Mouse (Mus musculus): ENCODE results near the gene Lifr.
A peak's percentile ranks its signal among the peaks of the same experiment; 100 is the strongest.

Lifr gene

DNA sequence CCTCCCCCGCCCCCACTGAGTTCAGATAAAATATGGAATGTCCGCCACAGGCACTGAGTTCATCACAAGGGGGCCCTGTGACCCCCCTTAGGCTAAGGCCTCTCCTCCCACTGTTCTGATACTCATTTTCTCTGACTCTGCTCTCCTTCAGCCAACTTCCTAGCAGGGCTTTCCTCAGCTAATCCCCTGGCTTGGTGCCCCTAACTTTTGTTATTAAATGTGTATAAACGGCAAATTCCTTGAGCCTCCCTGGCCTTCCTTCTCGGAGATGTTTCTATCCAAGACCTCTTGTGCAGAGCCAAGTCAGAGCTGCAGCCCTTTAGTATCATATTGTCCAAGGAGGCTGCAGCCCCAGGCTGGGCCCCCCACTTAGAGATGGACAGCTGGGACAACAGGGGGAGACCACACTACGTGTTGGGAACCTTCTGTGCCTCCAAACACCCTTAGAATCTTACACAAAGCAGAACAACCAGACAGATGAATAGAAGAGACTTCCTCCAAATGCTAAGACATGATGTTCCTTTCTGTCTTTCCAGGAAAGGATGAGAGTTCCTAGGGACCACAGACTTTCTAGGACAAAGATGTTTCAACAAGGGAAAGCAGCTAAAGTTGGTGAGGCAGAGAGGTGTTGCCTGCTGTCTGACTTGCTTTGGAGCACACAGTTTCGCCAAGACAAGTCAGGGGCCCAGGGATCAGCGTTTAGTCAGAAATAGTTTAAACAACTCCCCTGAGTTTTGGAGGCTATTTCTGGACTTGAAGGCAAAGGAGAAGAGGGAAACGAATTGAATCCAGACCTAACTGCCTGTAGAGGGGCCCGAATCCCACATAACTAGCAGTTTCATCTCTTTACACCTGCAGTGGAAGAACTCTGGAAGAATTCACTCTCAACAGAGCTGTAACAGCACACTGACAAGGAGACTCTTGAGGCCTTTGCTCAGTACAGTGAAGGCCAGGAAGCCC lies 111.3 kb downstream of the Lifr start:
- no peak for DNase-seq (ENCODE audit: low read depth, low spot score)

DNA sequence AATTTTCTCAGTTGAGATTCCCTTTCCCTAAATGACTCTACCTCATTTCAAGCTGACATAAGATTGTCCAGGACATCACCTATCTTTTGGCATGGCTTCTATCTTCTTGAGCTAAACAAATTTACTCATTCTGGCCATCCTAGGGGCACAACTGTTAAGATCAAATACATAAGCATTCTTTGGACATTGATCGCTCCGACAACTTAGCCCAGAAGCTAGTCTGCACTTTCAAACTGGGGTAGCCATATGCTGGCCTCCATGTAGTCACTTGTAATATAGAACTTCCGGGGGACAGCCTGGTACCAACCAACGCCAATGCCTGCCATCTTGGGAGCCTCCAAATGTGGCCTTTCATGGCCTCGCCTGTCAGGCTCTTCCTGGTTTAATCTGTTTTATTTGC lies 112.6 kb downstream of the Lifr start:
- DNase-seq (ENCODE audit: low read depth, low spot score), result no peak

DNA sequence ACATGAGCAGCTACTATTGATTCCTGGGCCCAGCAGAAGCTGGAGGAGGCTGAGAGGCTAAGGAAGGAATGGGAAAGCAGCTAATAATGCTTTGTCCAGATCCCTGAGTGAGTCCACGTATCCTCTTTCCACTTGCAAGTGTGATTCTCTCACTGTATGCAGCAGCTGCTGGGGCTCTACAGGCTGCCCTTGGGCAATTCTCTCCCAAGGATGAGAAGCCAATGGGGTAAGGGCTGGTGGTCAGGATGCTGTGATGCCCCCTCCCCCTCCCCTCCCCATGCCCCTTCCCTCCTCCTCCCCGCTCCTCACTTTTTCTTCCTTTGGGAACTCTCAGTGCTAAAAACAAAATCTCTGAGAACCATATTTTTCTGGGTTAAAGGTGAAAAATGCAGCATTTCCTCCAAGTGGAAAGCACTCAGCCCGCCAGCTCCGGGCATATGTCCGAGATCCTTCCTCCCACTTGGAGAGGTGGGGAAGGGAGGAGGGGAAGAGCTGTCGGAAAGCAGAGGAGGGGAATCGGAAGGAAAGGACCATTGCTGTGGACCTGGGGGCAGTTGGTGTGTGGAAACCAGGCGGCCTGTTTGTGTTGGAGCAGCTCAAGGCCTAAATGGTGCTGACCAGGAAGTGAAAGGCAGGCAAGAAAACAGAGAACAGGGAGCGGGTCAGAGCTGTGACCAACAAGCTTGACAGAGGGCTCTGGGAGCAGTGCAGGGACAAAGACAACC lies 113.4 kb downstream of the Lifr start:
- no peak for DNase-seq (ENCODE audit: low read depth, low spot score)

DNA sequence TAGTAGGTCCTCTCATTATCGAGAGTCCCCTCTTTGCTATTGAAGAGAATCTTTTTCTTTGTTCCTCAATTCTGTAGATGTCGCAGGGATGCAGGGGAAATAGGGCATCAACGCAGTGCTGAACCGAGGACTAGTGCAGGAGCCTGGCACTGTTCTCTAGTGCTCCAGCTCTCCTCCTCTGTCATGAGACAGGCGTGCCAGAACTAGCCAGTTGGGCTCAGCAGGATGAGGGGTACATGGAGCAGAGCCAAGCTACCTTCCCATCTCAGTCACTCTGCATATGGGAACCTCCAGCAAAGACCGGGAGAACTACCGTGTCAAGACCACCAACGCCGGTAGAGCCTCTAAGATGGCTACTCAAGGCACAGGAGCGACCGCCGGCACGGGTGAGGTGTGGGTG lies 114.5 kb downstream of the Lifr start:
- no peak for DNase-seq (ENCODE audit: low read depth, low spot score)

DNA sequence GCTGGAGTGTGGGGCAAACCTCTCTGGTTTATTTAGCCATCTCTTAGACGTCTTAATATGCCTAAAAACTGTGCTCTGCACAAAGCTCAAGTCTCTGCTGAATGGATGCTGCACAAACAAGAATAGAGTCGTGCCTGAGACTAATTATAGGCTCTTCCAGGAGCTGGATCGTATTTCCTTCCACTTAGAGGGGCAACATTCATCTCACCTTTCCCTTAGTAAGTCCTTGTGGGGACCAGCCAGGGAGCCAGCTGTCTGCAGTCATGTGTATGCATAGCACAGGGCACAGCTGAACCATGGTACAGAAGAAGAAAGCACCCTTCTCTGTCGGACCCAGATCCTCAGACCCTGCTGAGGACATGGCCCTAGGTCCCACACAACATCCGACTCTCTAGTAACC lies 115.7 kb downstream of the Lifr start:
- no peak for DNase-seq (ENCODE audit: low read depth, low spot score)

DNA sequence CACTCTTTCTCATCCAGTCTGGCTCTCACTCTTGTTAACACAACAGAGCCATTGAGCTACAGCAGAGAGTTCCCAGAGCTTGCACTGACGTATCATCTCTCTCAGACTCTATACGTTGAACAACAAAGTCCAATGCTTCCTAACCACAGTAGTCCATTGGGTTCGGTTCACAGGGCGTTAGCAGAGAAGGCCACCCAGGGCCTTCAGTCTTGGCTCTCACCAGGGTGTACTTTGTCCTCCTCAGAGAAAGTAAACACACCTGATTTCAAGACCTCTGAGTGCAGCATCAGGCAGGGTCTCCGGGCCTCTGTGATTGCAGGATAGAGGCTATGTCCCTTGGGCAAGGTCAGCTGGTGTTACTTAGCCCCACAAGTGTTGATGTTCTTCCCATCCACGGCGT lies 116.9 kb downstream of the Lifr start:
- no peak for DNase-seq (ENCODE audit: low read depth, low spot score)

DNA sequence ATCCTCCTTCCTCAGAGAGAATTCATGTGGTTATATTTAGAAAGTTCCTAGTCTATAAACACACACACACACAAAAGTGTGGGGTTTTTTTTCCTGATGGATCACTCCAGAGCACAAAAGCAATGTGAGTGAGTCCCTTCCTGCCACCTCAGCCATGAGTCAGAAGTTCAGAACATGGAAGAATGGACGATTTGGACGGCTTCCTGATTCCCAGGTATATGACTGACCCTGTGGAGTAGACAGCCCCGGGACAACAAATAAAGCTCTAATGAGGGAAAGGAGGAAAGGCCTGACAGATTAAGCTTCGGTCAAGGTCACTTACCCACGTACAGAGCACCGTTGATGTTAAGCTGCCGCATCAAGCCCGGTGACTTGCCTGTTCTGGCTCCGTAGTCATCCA lies 117.8 kb downstream of the Lifr start:
- no peak for DNase-seq (ENCODE audit: low read depth, low spot score)

DNA sequence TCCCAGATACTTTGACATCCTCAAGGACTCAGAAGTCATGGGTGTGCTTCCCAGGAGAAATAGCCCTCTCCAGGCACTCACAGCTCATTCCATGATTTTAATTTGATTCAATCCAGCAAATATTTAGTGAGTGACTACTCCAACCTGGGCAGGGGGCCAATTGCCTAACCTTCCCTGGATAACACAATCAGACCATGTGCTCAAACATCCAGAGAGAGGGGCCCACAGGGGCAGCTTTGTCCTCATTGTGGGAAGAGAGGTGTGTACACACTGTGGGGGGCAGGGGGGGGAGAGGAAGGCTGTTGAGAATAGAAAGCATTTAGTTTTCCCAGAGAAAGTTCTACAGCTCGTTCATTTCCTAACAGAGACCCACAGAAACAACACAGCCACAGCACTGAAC lies 123.3 kb downstream of the Lifr start:
- no peak for DNase-seq (ENCODE audit: low read depth, low spot score)

DNA sequence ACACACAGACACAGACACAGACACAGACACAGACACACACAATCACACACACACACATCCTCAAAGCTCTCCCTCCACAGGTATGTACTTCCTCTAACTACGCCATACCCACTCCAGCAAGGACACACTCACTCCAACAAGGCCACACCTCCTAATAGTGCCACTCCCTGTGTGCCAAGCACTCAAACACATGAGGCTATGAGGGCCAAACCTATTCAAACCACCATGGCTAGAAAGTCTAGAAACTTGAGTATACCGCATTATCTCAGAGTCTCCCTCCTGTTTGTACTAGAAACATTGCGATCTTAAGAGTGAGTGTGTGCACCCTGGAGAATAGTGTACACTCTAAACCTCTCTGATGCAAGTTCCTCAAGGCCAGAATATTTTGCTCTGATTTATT lies 125.4 kb downstream of the Lifr start:
- DNase-seq (ENCODE audit: low read depth, low spot score), result no peak

DNA sequence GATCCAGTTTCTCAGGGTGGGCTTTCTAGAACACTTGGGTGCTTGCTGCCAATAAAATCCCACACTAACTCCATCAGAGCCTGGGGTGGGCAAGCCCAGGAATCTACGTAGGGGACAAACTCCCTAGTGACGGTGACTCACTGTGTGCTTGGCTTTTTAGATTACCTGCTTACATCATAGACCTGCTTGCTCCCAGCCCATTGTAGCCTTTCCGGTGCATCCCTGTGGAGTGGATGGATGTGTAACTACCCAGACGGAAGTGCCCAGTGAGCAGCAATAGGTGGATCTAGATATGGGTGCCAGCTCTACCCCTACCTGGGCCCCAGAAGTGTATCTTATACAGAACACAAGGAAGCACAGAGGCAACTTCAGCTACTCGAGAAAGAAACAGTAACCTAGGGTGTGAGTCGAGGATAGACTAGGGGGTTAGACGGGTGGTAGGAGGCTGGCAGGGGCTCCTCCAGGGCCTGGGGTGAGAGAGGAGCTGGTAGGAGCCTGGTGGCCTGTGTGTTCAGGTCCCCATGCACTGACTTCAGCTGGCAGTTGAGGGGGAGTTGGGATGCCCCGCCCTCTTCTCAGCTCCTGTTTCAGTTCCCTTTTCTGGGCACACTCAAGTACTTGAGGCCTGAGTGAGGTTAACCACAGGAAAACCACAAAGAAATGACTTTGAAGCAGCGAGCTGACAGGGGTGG lies 126.3 kb downstream of the Lifr start:
- DNase-seq (ENCODE audit: low read depth, low spot score), result no peak

DNA sequence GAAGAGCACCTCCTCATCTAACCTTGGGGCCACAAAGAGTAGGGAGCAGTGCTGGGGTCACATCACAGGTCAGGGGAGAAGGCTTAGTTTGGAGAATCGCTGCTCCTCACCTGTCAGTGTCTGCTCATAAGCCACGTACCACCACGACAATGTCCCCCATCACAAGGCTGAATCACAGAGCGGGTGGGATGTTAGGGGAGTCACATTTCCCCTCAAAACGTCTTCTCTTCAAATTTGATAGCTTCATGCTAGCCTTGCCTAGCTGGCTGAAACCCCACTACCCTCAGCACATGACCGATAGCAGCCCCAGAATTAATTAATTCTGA lies 126.8 kb downstream of the Lifr start:
- no peak for DNase-seq (ENCODE audit: low read depth, low spot score)

DNA sequence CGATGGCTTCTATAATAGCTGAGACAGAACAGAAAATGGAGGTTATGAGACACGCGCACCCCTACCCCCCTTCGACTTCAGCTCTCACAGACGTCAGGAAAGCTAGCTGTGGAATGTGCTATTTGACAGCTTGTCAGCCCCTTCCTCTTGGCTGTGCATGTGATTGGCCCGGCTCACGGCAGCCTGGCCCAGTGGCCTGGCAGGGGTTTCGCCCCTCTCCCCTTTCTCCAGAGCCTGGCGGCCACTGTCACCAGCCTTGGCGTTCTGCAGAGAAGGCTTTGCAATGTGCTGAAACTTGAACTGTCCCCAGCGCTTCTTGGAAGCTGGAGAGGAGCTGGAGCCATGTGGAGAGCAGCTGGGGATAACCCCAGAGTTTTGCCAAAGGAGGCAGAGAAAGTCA lies 132.4 kb downstream of the Lifr start:
- no peak for DNase-seq (ENCODE audit: low read depth, low spot score)

DNA sequence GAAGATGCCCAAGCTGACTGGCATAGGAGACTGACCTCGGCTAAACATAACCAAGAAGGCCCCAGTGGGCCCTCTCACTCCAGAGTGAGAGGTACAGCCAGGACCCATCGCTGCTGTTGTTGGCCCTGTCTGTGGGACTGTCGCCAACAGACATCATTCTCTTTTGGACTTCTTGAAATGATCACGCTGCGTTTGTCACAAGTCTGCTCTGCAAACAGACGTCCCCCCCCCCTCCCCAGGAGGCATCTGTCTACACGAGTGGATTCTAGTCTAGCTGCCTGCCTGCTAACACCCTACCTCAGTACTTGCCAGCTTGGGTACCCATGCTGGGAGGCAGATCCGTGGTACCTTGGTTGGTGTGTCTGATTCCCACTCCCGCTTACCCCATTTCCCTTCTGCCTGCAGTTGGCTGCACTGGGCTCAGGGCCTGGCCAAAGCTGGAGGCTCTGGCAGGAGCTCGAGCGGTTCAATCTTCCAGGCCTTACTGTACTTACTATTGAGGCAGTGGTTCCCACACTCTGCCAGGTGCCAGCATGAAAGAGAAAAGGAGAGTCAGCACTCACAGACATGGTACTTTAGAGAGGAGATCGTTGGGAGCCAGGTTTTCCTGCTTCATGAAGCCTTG lies 133.8 kb downstream of the Lifr start:
- DNase-seq (ENCODE audit: low read depth, low spot score), result no peak

DNA sequence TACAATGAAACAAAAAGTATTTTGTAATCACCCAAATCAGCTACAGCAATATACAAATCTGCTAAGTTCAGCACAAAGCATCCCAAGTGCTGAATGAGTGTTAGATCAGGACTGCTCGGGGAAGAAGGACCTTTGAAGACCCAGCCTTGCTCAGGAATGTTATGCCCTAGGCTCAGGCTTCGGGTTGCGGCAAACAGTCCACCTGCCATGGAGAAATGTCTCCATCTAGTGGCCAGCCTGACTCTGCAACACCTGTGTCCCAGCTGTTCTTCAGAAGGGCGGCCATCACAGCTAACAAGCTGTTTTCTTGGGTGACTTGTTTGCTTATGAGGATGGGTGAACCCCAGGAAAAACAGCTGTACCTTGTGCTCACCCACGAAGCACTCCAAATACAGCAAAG lies 135.8 kb downstream of the Lifr start:
- peak; percentile 91 for DNase-seq (ENCODE audit: low read depth, low spot score)

DNA sequence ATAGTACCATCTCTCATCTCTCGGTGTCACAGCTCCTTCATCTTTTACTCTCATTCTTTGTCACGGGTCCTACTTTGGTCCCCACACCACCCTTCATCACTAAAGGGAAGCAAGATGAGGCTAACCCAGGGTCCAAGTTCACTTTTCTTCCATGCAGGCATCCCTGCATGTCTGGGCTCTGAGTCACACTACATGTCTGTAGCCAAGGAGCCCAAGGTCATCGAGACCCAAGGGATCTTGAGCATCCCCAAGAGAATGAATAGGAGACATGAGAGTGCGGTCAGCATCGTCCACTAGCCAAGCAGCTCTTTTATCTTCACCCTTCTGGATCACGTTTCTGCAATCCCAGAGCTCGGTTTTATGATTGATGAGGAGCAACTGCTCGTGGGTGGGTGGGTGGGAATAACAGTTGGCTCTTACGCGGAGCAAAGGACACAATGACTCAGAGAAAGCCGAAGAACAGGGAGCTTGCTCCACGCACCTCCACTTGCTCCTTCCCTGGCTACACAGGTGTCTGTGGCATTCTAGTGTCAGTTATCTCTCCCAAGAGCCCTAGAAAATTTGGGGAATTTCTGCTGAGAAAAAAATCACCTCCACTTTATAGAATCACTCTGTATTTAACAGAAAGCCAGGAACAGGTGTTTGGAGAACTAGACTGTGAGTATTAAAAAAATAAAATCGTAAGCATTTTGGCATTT lies 143.1 kb downstream of the Lifr start:
- DNase-seq (ENCODE audit: low read depth, low spot score), result no peak

DNA sequence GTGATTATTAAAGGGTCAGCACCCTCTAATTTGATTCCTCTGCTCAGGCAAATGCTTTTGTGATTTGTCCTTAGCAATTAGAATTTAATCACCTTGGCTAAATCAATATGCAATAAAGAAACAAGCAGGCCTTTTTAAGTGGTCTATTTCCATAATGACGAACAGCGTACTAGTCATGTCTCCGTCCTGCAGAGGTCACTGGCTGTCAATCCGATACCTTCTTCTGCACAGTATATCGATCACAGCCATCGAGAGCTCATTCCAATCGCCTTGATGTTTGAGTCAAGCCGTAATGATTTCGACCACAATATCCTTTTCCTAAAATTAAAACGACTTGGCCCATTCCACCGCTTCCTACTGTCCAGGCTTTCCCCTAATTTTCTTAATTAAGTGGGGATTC lies 149.5 kb downstream of the Lifr start:
- DNase-seq (ENCODE audit: low read depth, low spot score), result no peak

DNA sequence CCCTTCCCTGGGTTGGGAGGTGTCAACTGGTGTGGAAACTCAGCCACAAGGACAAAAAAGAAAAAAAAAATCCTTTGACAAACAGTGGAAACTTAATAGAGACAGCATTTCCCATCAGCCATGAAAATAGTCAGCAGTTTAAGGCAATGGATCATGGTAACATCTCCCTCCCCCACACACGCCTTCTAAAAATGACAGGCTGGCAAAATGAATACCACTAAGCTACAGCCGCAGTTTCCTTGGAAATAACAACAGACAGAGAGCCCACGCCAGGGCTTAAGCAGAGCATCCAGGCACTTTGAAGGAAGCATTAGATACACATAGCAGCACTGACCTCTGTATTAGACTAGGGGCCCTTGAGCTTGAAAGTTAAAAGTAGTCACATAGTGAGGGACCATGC lies 150.5 kb downstream of the Lifr start:
- DNase-seq (ENCODE audit: low read depth, low spot score), result no peak

DNA sequence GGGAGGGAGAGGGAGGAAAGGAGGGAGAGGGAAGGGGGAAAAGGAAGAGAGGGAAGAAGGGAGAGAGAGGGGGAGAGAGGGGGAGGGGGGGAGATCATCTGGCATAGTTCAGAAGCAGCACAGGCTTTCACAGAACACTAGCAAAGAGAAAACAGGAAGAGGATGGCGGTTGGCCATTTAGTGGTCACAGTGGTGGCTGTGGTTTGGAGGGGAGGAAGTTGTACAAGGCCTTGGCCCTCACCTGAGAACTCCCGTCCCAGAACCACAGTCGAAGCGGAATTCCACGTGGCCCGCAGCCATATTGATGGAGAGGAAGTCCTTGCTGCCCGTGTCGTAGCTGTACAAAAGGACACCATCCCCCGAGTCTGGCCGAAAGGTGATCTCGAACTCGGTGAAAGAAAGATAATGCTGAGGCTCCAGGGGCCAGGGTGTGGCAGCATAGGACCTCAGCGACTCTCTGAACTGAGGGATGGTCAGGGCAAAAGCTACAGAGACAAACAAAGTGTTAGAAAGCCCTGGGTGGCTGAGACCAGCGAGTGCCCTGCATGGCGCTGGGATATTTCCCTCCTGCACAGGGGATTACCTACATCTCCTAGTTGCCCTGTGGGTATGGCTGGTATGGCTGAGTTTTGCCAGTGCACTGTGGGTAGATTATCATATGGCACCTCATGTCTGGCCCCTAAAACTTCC lies 151.9 kb downstream of the Lifr start:
- no peak for DNase-seq (ENCODE audit: low read depth, low spot score)
